Mouse (Mus musculus) liver, embryonic 13.5 days (tissue): Measurements from ENCODE around the gene Kcnj16. TPM values are rescaled to one million over a fixed set of nuclear protein-coding genes. Genes with fewer than 3 reads are reported as not detected.

ENCODE experiments used
- ATAC-seq: fragments of 200-750 bp; cut with Nextera tagmentation; 2 replicates; pipeline ENCODE4 v1.8.0; 2017; ENCODE audit warnings: low read depth, mild to moderate bottlenecking, moderate number of reproducible peaks, moderate library complexity
- DNase-seq: peaks from one replicate; pipeline ENCODE4 v3.0.0; 2022
- H3K27ac ChIP-seq: fragments of 300-500 bp; sonication (generic); 2 replicates; pipeline ENCODE4 v1.5.1; 2015; ENCODE audit warnings: moderate library complexity, mild to moderate bottlenecking, inconsistent platforms
- H3K27me3 ChIP-seq: fragments of 300-500 bp; sonication (generic); 2 replicates; pipeline ENCODE4 v1.6.1; 2015; ENCODE audit warnings: mild to moderate bottlenecking, inconsistent platforms
- H3K36me3 ChIP-seq: fragments of 300-500 bp; sonication (generic); 2 replicates; pipeline ENCODE4 v1.6.1; 2015; ENCODE audit warnings: mild to moderate bottlenecking, inconsistent platforms
- H3K4me1 ChIP-seq: fragments of 300-500 bp; sonication (generic); replicated peaks from 2 replicates; pipeline ENCODE4 v1.6.1; 2015; ENCODE audit warnings: inconsistent platforms
- H3K4me2 ChIP-seq: fragments of 300-500 bp; sonication (generic); 2 replicates; pipeline ENCODE4 v1.6.1; 2015; ENCODE audit warnings: inconsistent platforms, mild to moderate bottlenecking, moderate library complexity
- H3K4me3 ChIP-seq: fragments of 300-500 bp; sonication (generic); replicated peaks from 2 replicates; pipeline ENCODE4 v1.5.1; 2015; ENCODE audit warnings: mild to moderate bottlenecking, inconsistent platforms
- H3K9ac ChIP-seq: fragments of 300-500 bp; sonication (generic); 2 replicates; pipeline ENCODE4 v1.6.1; 2015; ENCODE audit warnings: mild to moderate bottlenecking, inconsistent platforms
- H3K9me3 ChIP-seq: fragments of 300-500 bp; sonication (generic); replicated peaks from 2 replicates; pipeline ENCODE4 v1.6.1; 2016; ENCODE audit warnings: inconsistent platforms
- WGBS: fragments of 180-500 bp; shearing (Covaris S2); methylation state at CpG from one replicate; pipeline ENCODE4 v1.1.7; 2015; ENCODE audit not compliant: insufficient replicate concordance; 5-methylcytosine and 5-hydroxymethylcytosine counted together
- polyA plus RNA-seq: library from polyadenylated mRNA; unstranded; fragments of >200 nt; fragmentation: Nextera tagmentation; extraction: Ambion mirVana; gene quantifications from 2 replicates; pipeline ENCODE4 v1.2.1, GENCODE M21; 2015

Gene Kcnj16
- polyA plus RNA-seq, 1 experiment from 2014 or later = 0.05 TPM

- DNase-seq = no peak
- no peaks in the 10 kb centered on the region for H3K36me3 ChIP-seq
Measured at GRCm38 (mm10) chr11:110997211-110997610, 29.4 kb downstream of the Kcnj16 start.

GRCm38 (mm10) chr11:111005103-111005502 is 37.3 kb downstream of the Kcnj16 start:
- Histone ChIP-seq H3K9ac (no peak overlapping the region), H3K4me1 (no peaks in the 10 kb centered on the region), H3K27me3 (no peaks in the 10 kb centered on the region), H3K9me3 (no peaks in the 10 kb centered on the region), H3K27ac (no peak overlapping the region), H3K36me3 (no peaks in the 10 kb centered on the region), H3K4me3 (no peak overlapping the region), H3K4me2 (no peak overlapping the region)
- 38% methylated on average over 3 of the region's 3 CpGs for WGBS
- DNase-seq = no peak
- ATAC-seq = no peak

More at GRCm38 (mm10) chr11:110997211-110997610, 29.4 kb downstream of the Kcnj16 start:
- H3K27ac ChIP-seq = no peak overlapping the region
- WGBS = 49% methylated on average over 9 of the region's 9 CpGs
- no peaks in the 10 kb centered on the region for H3K27me3 ChIP-seq
- no peak overlapping the region for H3K9ac ChIP-seq
- H3K4me1 ChIP-seq = no peaks in the 10 kb centered on the region
- no peak for ATAC-seq
- no peaks in the 10 kb centered on the region for H3K9me3 ChIP-seq
- H3K4me2 ChIP-seq = no peak overlapping the region
- H3K4me3 ChIP-seq = no peak overlapping the region

GRCm38 (mm10) chr11:111009471-111009870 is 41.6 kb downstream of the Kcnj16 start:
- WGBS = 59% methylated on average over 3 of the region's 3 CpGs
- H3K4me3 ChIP-seq = no peak overlapping the region
- H3K4me1 ChIP-seq = no peaks in the 10 kb centered on the region
- H3K4me2 ChIP-seq = no peak overlapping the region
- no peak overlapping the region for H3K27ac ChIP-seq
- H3K9ac ChIP-seq = no peak overlapping the region
- H3K27me3 ChIP-seq = no peaks in the 10 kb centered on the region
- H3K36me3 ChIP-seq = no peaks in the 10 kb centered on the region
- no peak for ATAC-seq
- no peak for DNase-seq
- no peaks in the 10 kb centered on the region for H3K9me3 ChIP-seq

GRCm38 (mm10) chr11:111016206-111016605 is 48.4 kb downstream of the Kcnj16 start:
- WGBS = 65% methylated on average over 3 of the region's 3 CpGs
- Histone ChIP-seq H3K4me2 (no peak overlapping the region), H3K4me3 (no peak overlapping the region), H3K4me1 (no peaks in the 10 kb centered on the region), H3K27ac (no peak overlapping the region), H3K36me3 (no peaks in the 10 kb centered on the region), H3K9me3 (no peaks in the 10 kb centered on the region), H3K27me3 (no peaks in the 10 kb centered on the region), H3K9ac (no peak overlapping the region)
- ATAC-seq = no peak
- DNase-seq = no peak

- no peaks in the 10 kb centered on the region for H3K9me3 ChIP-seq
- H3K4me2 ChIP-seq = no peak overlapping the region
- no peaks in the 10 kb centered on the region for H3K27me3 ChIP-seq
- no peak overlapping the region for H3K27ac ChIP-seq
- no peak overlapping the region for H3K9ac ChIP-seq
- H3K4me1 ChIP-seq = no peaks in the 10 kb centered on the region
- WGBS = 43% methylated on average over 2 of the region's 2 CpGs
- ATAC-seq = no peak
- DNase-seq = no peak
- H3K36me3 ChIP-seq = no peaks in the 10 kb centered on the region
- H3K4me3 ChIP-seq = no peak overlapping the region
Measured at GRCm38 (mm10) chr11:111020211-111020610, 52.4 kb downstream of the Kcnj16 start.

GRCm38 (mm10) chr11:111022681-111023281 is 54.9 kb downstream of the Kcnj16 start:
- Histone ChIP-seq H3K9me3 (no peaks in the 10 kb centered on the region), H3K4me2 (no peak overlapping the region), H3K27me3 (no peaks in the 10 kb centered on the region), H3K4me3 (no peak overlapping the region), H3K9ac (no peak overlapping the region), H3K27ac (no peak overlapping the region), H3K36me3 (no peaks in the 10 kb centered on the region), H3K4me1 (no peaks in the 10 kb centered on the region)
- no peak for ATAC-seq
- no peak for DNase-seq
- 67% methylated on average over 8 of the region's 8 CpGs for WGBS

GRCm38 (mm10) chr11:111042175-111042574 is 74.3 kb downstream of the Kcnj16 start:
- DNase-seq (no peak), ATAC-seq (no peak)
- no peak overlapping the region for H3K9ac ChIP-seq
- H3K4me1 ChIP-seq = no peaks in the 10 kb centered on the region
- no peaks in the 10 kb centered on the region for H3K9me3 ChIP-seq
- H3K27me3 ChIP-seq = no peaks in the 10 kb centered on the region
- 27% methylated on average over 5 of the region's 5 CpGs for WGBS
- no peaks in the 10 kb centered on the region for H3K36me3 ChIP-seq
- no peak overlapping the region for H3K27ac ChIP-seq
- no peak overlapping the region for H3K4me2 ChIP-seq
- H3K4me3 ChIP-seq = no peak overlapping the region

- ATAC-seq (no peak), DNase-seq (no peak)
- WGBS = 68% methylated on average over 4 of the region's 4 CpGs
Measured at GRCm38 (mm10) chr11:111043298-111043697, 75.5 kb downstream of the Kcnj16 start.

GRCm38 (mm10) chr11:111054252-111054651 is 86.4 kb downstream of the Kcnj16 start:
- Histone ChIP-seq H3K36me3 (no peaks in the 10 kb centered on the region), H3K27me3 (no peaks in the 10 kb centered on the region), H3K9me3 (no peaks in the 10 kb centered on the region), H3K4me1 (no peaks in the 10 kb centered on the region), H3K4me3 (no peak overlapping the region), H3K4me2 (no peak overlapping the region), H3K27ac (no peak overlapping the region), H3K9ac (no peak overlapping the region)
- ATAC-seq = no peak
- no peak for DNase-seq
- WGBS = 49% methylated on average over 3 of the region's 3 CpGs

More at GRCm38 (mm10) chr11:111043298-111043697, 75.5 kb downstream of the Kcnj16 start:
- no peaks in the 10 kb centered on the region for H3K4me1 ChIP-seq
- no peak overlapping the region for H3K4me3 ChIP-seq
- H3K4me2 ChIP-seq = no peak overlapping the region
- H3K9ac ChIP-seq = no peak overlapping the region
- H3K9me3 ChIP-seq = no peaks in the 10 kb centered on the region
- H3K27me3 ChIP-seq = no peaks in the 10 kb centered on the region
- H3K27ac ChIP-seq = no peak overlapping the region
- no peaks in the 10 kb centered on the region for H3K36me3 ChIP-seq

GRCm38 (mm10) chr11:111054854-111055822 is 87.3 kb downstream of the Kcnj16 start:
- ATAC-seq = no peak
- no peak overlapping the region for H3K9ac ChIP-seq
- H3K4me2 ChIP-seq = no peak overlapping the region
- no peaks in the 10 kb centered on the region for H3K4me1 ChIP-seq
- H3K27ac ChIP-seq = no peak overlapping the region
- no peak overlapping the region for H3K4me3 ChIP-seq
- 62% methylated on average over 8 of the region's 8 CpGs for WGBS
- H3K27me3 ChIP-seq = no peaks in the 10 kb centered on the region
- DNase-seq = no peak
- H3K36me3 ChIP-seq = no peaks in the 10 kb centered on the region
- H3K9me3 ChIP-seq = no peaks in the 10 kb centered on the region

- no peaks in the 10 kb centered on the region for H3K4me1 ChIP-seq
- H3K9me3 ChIP-seq = no peaks in the 10 kb centered on the region
- no peak overlapping the region for H3K9ac ChIP-seq
- H3K27me3 ChIP-seq = no peaks in the 10 kb centered on the region
- H3K27ac ChIP-seq = no peak overlapping the region
- 53% methylated on average over 13 of the region's 13 CpGs for WGBS
- H3K36me3 ChIP-seq = no peaks in the 10 kb centered on the region
- H3K4me2 ChIP-seq = no peak overlapping the region
- no peak for DNase-seq
- ATAC-seq = no peak
- no peak overlapping the region for H3K4me3 ChIP-seq
Measured at GRCm38 (mm10) chr11:111056030-111056429, 88.2 kb downstream of the Kcnj16 start.
